Comparison of ENCODE assay signal across 24 mouse cellular contexts in the genomic region with DNA sequence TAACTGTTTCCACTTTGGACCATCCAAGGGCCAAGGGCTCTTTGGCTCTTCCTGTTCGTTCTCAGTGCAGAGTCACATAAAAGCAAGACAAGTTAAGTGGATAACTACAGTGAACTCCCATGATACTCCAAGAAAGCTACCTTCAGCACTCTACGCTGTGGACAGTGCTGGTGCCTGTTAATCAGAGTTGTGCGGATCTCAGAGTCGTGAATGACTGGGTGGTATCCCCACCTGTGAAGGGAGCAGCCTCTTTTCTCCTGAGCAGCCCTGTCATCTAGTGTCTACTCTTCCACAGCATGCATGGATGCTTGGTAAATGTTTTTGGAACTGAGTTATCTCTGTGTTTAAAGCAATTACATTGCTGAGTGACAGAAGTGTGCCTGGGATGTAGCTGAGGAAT.
A peak's percentile ranks its signal among the peaks of the same experiment; 100 is the strongest.
DNase-seq lines count a peak whose midpoint lies in the region; ATAC-seq and TF ChIP-seq lines count a peak whose summit lies in the region.
"Had no signal": no experiment of that assay in that cellular context is flagged by ENCODE, and none has a peak within 500 bp of the region (broad histone marks: within the 10 kb centered on the region; RNA-seq: fewer than 3 reads in every experiment).

No protein-coding gene starts in this region.

- no peaks in the 10 kb centered on the region for H3K9me3 ChIP-seq in embryonic facial prominence, embryonic 11.5 days (replicated peaks; ENCODE audit: control insufficient read depth, low read length)
- no peaks in the 10 kb centered on the region for H3K9me3 ChIP-seq in embryonic facial prominence, embryonic 10.5 days
- H3K9me3 ChIP-seq in kidney, postnatal 0 days (replicated peaks; ENCODE audit: low read length): no peaks in the 10 kb centered on the region
- H3K9me3 ChIP-seq: embryonic facial prominence, embryonic 13.5 days; embryonic facial prominence, embryonic 15.5 days; forebrain, embryonic 10.5 days; forebrain, embryonic 12.5 days had no signal

- no peak overlapping the region for H3ac ChIP-seq in myocyte (ENCODE audit: control insufficient read depth, insufficient read length)

- H3K4me2 ChIP-seq in embryonic facial prominence, embryonic 11.5 days (ENCODE audit: low read depth, low read length): no peak overlapping the region
- no peak overlapping the region for H3K4me2 ChIP-seq in kidney, postnatal 0 days (ENCODE audit: low read length)
- no peak overlapping the region for H3K4me2 ChIP-seq in myocyte (ENCODE audit: low read depth)
- H3K4me2 ChIP-seq: embryonic facial prominence, embryonic 13.5 days; embryonic facial prominence, embryonic 15.5 days; forebrain, embryonic 12.5 days had no signal

- no peak for ATAC-seq in embryonic facial prominence, embryonic 11.5 days (replicated peaks; ENCODE audit: insufficient number of reproducible peaks, low FRiP score, low TSS enrichment, low read depth)
- no peak for ATAC-seq in kidney, postnatal 0 days (replicated peaks; ENCODE audit: low FRiP score, low read depth)
- ATAC-seq: forebrain, embryonic 14.5 days; forebrain, embryonic 16.5 days; Patski had no signal

- H3K9ac ChIP-seq in embryonic facial prominence, embryonic 11.5 days (replicated peaks; ENCODE audit: low read length): no peak overlapping the region
- no peak overlapping the region for H3K9ac ChIP-seq in kidney, postnatal 0 days (ENCODE audit: low read depth, low read length)
- H3K9ac ChIP-seq: embryonic facial prominence, embryonic 13.5 days; embryonic facial prominence, embryonic 15.5 days; forebrain, embryonic 12.5 days had no signal

- H3K4me3 ChIP-seq in embryonic facial prominence, embryonic 11.5 days (ENCODE audit: low read depth, low read length): no peak overlapping the region
- H3K4me3 ChIP-seq in embryonic facial prominence, embryonic 10.5 days: no peak overlapping the region
- no peak overlapping the region for H3K4me3 ChIP-seq in kidney, postnatal 0 days (replicated peaks; ENCODE audit: low read depth, low read length)
- H3K4me3 ChIP-seq in myocyte: no peak overlapping the region
- H3K4me3 ChIP-seq: embryonic facial prominence, embryonic 13.5 days; embryonic facial prominence, embryonic 15.5 days; erythroblast, embryonic 14.5 days; forebrain, embryonic 10.5 days; forebrain, embryonic 12.5 days had no signal

- H3K27me3 ChIP-seq in embryonic facial prominence, embryonic 11.5 days (ENCODE audit: control insufficient read depth, insufficient read depth, low read length): no peaks in the 10 kb centered on the region
- no peaks in the 10 kb centered on the region for H3K27me3 ChIP-seq in embryonic facial prominence, embryonic 10.5 days (replicated peaks; ENCODE audit: low read depth, poor library complexity, severe bottlenecking)
- H3K27me3 ChIP-seq in kidney, postnatal 0 days (ENCODE audit: insufficient read depth, low read length): no peaks in the 10 kb centered on the region
- no peaks in the 10 kb centered on the region for H3K27me3 ChIP-seq in myocyte (ENCODE audit: control insufficient read depth, insufficient read depth, insufficient read length)
- H3K27me3 ChIP-seq: embryonic facial prominence, embryonic 13.5 days; embryonic facial prominence, embryonic 15.5 days; forebrain, embryonic 12.5 days; Patski had no signal

- H3K27ac ChIP-seq in embryonic facial prominence, embryonic 11.5 days (replicated peaks; ENCODE audit: low read depth, low read length): no peak overlapping the region
- no peak overlapping the region for H3K27ac ChIP-seq in embryonic facial prominence, embryonic 10.5 days (replicated peaks)
- H3K27ac ChIP-seq in kidney, postnatal 0 days: no peak overlapping the region
- H3K27ac ChIP-seq: embryonic facial prominence, embryonic 13.5 days; embryonic facial prominence, embryonic 15.5 days; forebrain, embryonic 10.5 days; forebrain, embryonic 12.5 days had no signal

- no peaks in the 10 kb centered on the region for H3K79me2 ChIP-seq in myocyte (ENCODE audit: control insufficient read depth, insufficient read depth)

- no peaks in the 10 kb centered on the region for H3K4me1 ChIP-seq in embryonic facial prominence, embryonic 11.5 days (ENCODE audit: control insufficient read depth, insufficient read depth, low read length)
- no peaks in the 10 kb centered on the region for H3K4me1 ChIP-seq in embryonic facial prominence, embryonic 10.5 days
- H3K4me1 ChIP-seq in kidney, postnatal 0 days (replicated peaks; ENCODE audit: insufficient read depth, low read length): no peaks in the 10 kb centered on the region
- H3K4me1 ChIP-seq: embryonic facial prominence, embryonic 13.5 days; embryonic facial prominence, embryonic 15.5 days; forebrain, embryonic 10.5 days; forebrain, embryonic 12.5 days had no signal

- TF ChIP-seq POLR2A in myocyte (IDR thresholded peaks at IDR 0.05; ENCODE audit: insufficient read length, low read depth): no peak

- peak; percentile 28 for DNase-seq in embryonic facial prominence, embryonic 11.5 days (ENCODE audit: low spot score)
- no peak for DNase-seq in embryonic facial prominence, embryonic 10.5 days (ENCODE audit: low spot score)
- peak; percentile 28 for DNase-seq in kidney, postnatal 0 days (ENCODE audit: low spot score)
- no peak for DNase-seq in kidney, postnatal 4 days
- peak; percentile 8 for DNase-seq in R1 (ENCODE audit: low read depth, low spot score)
- no peak for DNase-seq in Muller cell, postnatal 12 days (ENCODE audit: inconsistent ontology term)
- DNase-seq: adrenal gland, adult 2 months; adrenal gland, postnatal 10 days; adrenal gland, postnatal 25 days; cerebellum, adult 11 months; cerebellum, adult 18-20 months; cerebellum, adult 8-10 months; cerebellum, adult 9-11 months; cerebellum, postnatal 14 days; cerebellum, postnatal 36 days had no signal

- TF ChIP-seq CTCF in kidney, postnatal 0 days (IDR thresholded peaks at IDR 0.05; ENCODE audit: low read depth): no peak

- H3K36me3 ChIP-seq in embryonic facial prominence, embryonic 11.5 days (replicated peaks; ENCODE audit: control insufficient read depth, insufficient read depth, low read depth, low read length): no peaks in the 10 kb centered on the region
- no peaks in the 10 kb centered on the region for H3K36me3 ChIP-seq in embryonic facial prominence, embryonic 10.5 days (replicated peaks)
- no peaks in the 10 kb centered on the region for H3K36me3 ChIP-seq in kidney, postnatal 0 days (ENCODE audit: insufficient read depth, low read length)
- H3K36me3 ChIP-seq in myocyte (ENCODE audit: control insufficient read depth, insufficient read depth): no peaks in the 10 kb centered on the region
- H3K36me3 ChIP-seq: embryonic facial prominence, embryonic 13.5 days; embryonic facial prominence, embryonic 15.5 days; forebrain, embryonic 10.5 days; forebrain, embryonic 12.5 days had no signal

- WGBS in embryonic facial prominence, embryonic 11.5 days: 61% methylated on average over 4 of the region's 4 CpGs
- 69% methylated on average over 4 of the region's 4 CpGs for WGBS in embryonic facial prominence, embryonic 10.5 days
- 57% methylated on average over 4 of the region's 4 CpGs for WGBS in kidney, postnatal 0 days

TF ChIP-seq in myocyte, 11 proteins besides CTCF, POLR2A, EP300 and RAD21:
- TF ChIP-seq REST (IDR thresholded peaks at IDR 0.05; ENCODE audit: insufficient read depth, insufficient read length) (peak; percentile 76), USF1 (IDR thresholded peaks at IDR 0.05; ENCODE audit: low read depth) (no peak)

Comparison
In these comparisons a context has a peak if more than half of its experiments do, and no peak if none do; other contexts are left out.
1. DNase-seq: peak in embryonic facial prominence, embryonic 11.5 days (single experiment), kidney, postnatal 0 days (single experiment) and R1 (single experiment); none in embryonic facial prominence, embryonic 10.5 days (single experiment), kidney, postnatal 4 days (0 of 2) and Muller cell, postnatal 12 days (single experiment).